Mouse (Mus musculus) embryonic facial prominence, embryonic 12.5 days (tissue): Measurements from ENCODE around the gene Zfp654. TPM values are rescaled to one million over a fixed set of nuclear protein-coding genes. Genes with fewer than 3 reads are reported as not detected.
A peak's percentile ranks its signal among the peaks of the same experiment; 100 is the strongest.

ENCODE experiments used
- ATAC-seq: fragments of 200-750 bp; cut with Nextera tagmentation; 2 replicates; pipeline ENCODE4 v1.8.0; 2017; ENCODE audit not compliant: insufficient number of reproducible peaks, insufficient read depth, low FRiP score, low TSS enrichment
- H3K27ac ChIP-seq: fragments of 300-500 bp; sonication (generic); 2 replicates; pipeline ENCODE4 v1.5.1; 2016; ENCODE audit warnings: mild to moderate bottlenecking
- H3K27me3 ChIP-seq: fragments of 300-500 bp; sonication (generic); 2 replicates; pipeline ENCODE4 v1.6.1; 2016; ENCODE audit warnings: mild to moderate bottlenecking, moderate library complexity
- H3K36me3 ChIP-seq: fragments of 300-500 bp; sonication (generic); 2 replicates; pipeline ENCODE4 v1.6.1; 2016; ENCODE audit warnings: mild to moderate bottlenecking
- H3K4me1 ChIP-seq: fragments of 300-500 bp; sonication (generic); 2 replicates; pipeline ENCODE4 v1.6.1; 2016
- H3K4me2 ChIP-seq: fragments of 300-500 bp; sonication (generic); replicated peaks from 2 replicates; pipeline ENCODE4 v1.6.1; 2016; ENCODE audit warnings: mild to moderate bottlenecking, moderate library complexity
- H3K4me3 ChIP-seq: fragments of 300-500 bp; sonication (generic); 2 replicates; pipeline ENCODE4 v1.5.1; 2016; ENCODE audit warnings: mild to moderate bottlenecking
- H3K9ac ChIP-seq: fragments of 300-500 bp; sonication (generic); 2 replicates; pipeline ENCODE4 v1.6.1; 2016; ENCODE audit warnings: mild to moderate bottlenecking, moderate library complexity
- H3K9me3 ChIP-seq: fragments of 300-500 bp; sonication (generic); 2 replicates; pipeline ENCODE4 v1.6.1; 2016; ENCODE audit warnings: mild to moderate bottlenecking, moderate library complexity
- WGBS: fragments of 180-500 bp; shearing (Covaris S2); methylation state at CpG from one replicate; pipeline ENCODE4 v1.1.7; 2016; 5-methylcytosine and 5-hydroxymethylcytosine counted together
- polyA plus RNA-seq: library from polyadenylated mRNA; unstranded; fragments of >200 nt; fragmentation: Nextera tagmentation; extraction: Ambion mirVana; gene quantifications from 2 replicates; pipeline ENCODE4 v1.2.1, GENCODE M21; 2016

The Zfp654 gene
- polyA plus RNA-seq, 1 experiment from 2014 or later: 8.8 TPM

- Histone ChIP-seq H3K9ac (peak overlapping the region; percentile 87), H3K36me3 (peaks cover 14% of the 10 kb centered on the region), H3K4me1 (peaks cover 18% of the 10 kb centered on the region), H3K27me3 (no peaks in the 10 kb centered on the region), H3K4me3 (peak overlapping the region; percentile 93), H3K4me2 (peak overlapping the region; percentile 98), H3K9me3 (no peaks in the 10 kb centered on the region), H3K27ac (peak overlapping the region; percentile 97)
- WGBS: 1% methylated on average over 43 of the region's 45 CpGs
- peak; percentile 44 for ATAC-seq
These were observed 328 bp downstream of the Zfp654 start for GRCm38 (mm10) chr16:64851085-64851562.

- H3K27ac ChIP-seq: peak overlapping the region; percentile 97
- peaks cover 18% of the 10 kb centered on the region for H3K4me1 ChIP-seq
- no peak; the same call in 1 of the 2 replicates for ATAC-seq
- H3K36me3 ChIP-seq: peaks cover 7% of the 10 kb centered on the region
- H3K9ac ChIP-seq: peak overlapping the region; percentile 87
- peak overlapping the region; percentile 98 for H3K4me2 ChIP-seq
- no peaks in the 10 kb centered on the region for H3K27me3 ChIP-seq
- H3K4me3 ChIP-seq: peak overlapping the region; percentile 93
- H3K9me3 ChIP-seq: no peaks in the 10 kb centered on the region
- 4% methylated on average over 16 of the region's 16 CpGs for WGBS
These were observed 966 bp downstream of the Zfp654 start for GRCm38 (mm10) chr16:64850287-64851084.

DNA sequence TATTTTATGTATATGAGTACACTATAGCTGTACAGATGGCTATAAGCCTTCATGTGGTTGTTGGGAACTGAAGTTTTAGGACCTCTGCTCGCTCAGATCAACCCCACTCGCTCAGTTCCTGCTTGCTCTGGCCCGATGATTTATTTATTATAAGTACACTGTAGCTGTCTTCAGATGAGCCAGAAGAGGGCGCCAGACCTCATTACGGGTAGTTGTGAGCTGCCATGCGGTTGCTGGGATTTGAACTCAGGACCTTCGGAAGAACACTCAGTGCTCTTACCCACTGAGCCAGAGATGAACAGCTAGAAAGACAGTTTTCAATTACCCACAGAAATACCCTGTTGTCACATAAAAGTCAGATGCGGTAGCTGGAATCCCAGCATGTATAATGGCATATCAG lies 5.5 kb downstream of the Zfp654 start:
- Histone ChIP-seq H3K9me3 (no peaks in the 10 kb centered on the region), H3K27ac (no peak overlapping the region), H3K9ac (no peak overlapping the region), H3K27me3 (no peaks in the 10 kb centered on the region), H3K4me3 (no peak overlapping the region), H3K4me1 (peaks cover 5% of the 10 kb centered on the region), H3K4me2 (no peak overlapping the region), H3K36me3 (no peaks in the 10 kb centered on the region)
- 92% methylated on average over 8 of the region's 8 CpGs for WGBS
- ATAC-seq: no peak

GRCm38 (mm10) chr16:64842374-64842729 lies 9.1 kb downstream of the Zfp654 start:
- Histone ChIP-seq H3K9ac (no peak overlapping the region), H3K4me3 (no peak overlapping the region), H3K27ac (no peak overlapping the region), H3K27me3 (no peaks in the 10 kb centered on the region), H3K4me2 (no peak overlapping the region), H3K4me1 (no peaks in the 10 kb centered on the region), H3K36me3 (no peaks in the 10 kb centered on the region), H3K9me3 (no peaks in the 10 kb centered on the region)
- no peak for ATAC-seq
- WGBS: 94% methylated on average over 3 of the region's 3 CpGs

GRCm38 (mm10) chr16:64841481-64842373 lies 9.7 kb downstream of the Zfp654 start:
- Histone ChIP-seq H3K4me1 (no peaks in the 10 kb centered on the region), H3K9ac (no peak overlapping the region), H3K36me3 (no peaks in the 10 kb centered on the region), H3K9me3 (no peaks in the 10 kb centered on the region), H3K4me3 (no peak overlapping the region), H3K27me3 (no peaks in the 10 kb centered on the region), H3K4me2 (no peak overlapping the region), H3K27ac (no peak overlapping the region)
- ATAC-seq: no peak
- WGBS: 93% methylated on average over 5 of the region's 5 CpGs

- Histone ChIP-seq H3K9me3 (no peaks in the 10 kb centered on the region), H3K4me3 (no peak overlapping the region), H3K27ac (no peak overlapping the region), H3K27me3 (no peaks in the 10 kb centered on the region), H3K36me3 (no peaks in the 10 kb centered on the region), H3K4me2 (no peak overlapping the region), H3K9ac (no peak overlapping the region), H3K4me1 (no peaks in the 10 kb centered on the region)
- no peak for ATAC-seq
- WGBS: 89% methylated on average over 2 of the region's 2 CpGs
These were observed 14.7 kb downstream of the Zfp654 start for GRCm38 (mm10) chr16:64836709-64837108.

DNA sequence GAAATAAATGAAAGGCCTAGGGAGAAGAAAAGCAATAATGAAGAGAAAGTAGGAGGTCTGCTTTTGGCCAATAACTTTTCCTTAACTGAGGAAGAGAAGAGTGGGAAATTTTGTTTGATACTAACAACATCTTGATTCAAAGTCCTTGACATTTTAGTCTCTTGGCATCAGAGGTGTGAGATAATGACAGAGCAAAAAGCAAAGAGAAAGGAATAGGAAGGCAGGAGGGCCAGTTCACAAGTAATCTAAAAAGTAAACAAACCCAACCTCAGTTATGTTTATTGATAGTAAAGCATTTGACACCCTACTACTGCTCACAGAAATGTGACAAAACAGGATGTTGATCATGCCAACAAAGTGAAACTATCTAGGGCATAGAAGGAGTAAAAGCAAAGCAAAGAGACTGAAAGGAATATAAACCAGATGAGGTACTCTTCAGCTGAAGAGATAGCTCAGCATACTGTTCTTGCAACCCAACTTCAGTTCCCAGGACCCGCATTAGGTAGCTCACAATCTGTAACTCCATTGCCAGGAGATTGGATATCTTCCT lies 15.4 kb downstream of the Zfp654 start:
- H3K4me3 ChIP-seq: no peak overlapping the region
- H3K4me2 ChIP-seq: no peak overlapping the region
- no peaks in the 10 kb centered on the region for H3K27me3 ChIP-seq
- no peak for ATAC-seq
- 77% methylated on average over 1 of the region's 1 CpGs for WGBS
- H3K27ac ChIP-seq: no peak overlapping the region
- no peaks in the 10 kb centered on the region for H3K4me1 ChIP-seq
- no peaks in the 10 kb centered on the region for H3K9me3 ChIP-seq
- no peaks in the 10 kb centered on the region for H3K36me3 ChIP-seq
- H3K9ac ChIP-seq: no peak overlapping the region

DNA sequence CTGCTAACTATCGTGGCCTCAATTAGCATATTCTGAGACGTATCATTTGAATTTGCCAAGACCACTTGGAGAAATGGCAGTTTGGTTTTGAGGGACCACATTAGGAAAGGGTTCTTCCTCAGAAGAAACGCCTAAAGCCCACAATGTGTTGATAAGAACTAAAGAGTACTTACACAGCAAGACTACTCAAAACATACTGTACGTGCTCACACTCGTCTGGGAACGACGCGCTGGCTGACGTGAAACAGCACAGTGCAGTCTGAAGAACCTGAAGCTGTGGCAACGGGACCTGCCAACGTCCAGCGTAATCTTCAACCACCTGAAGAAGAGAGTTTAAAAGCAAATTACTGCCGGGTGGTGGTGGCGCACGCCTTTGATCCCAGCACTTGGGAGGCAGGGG lies 21.2 kb downstream of the Zfp654 start:
- Histone ChIP-seq H3K9me3 (no peaks in the 10 kb centered on the region), H3K4me3 (no peak overlapping the region), H3K4me1 (no peaks in the 10 kb centered on the region), H3K9ac (no peak overlapping the region), H3K4me2 (no peak overlapping the region), H3K27ac (no peak overlapping the region), H3K36me3 (no peaks in the 10 kb centered on the region), H3K27me3 (no peaks in the 10 kb centered on the region)
- WGBS: 89% methylated on average over 15 of the region's 15 CpGs
- ATAC-seq: no peak

DNA sequence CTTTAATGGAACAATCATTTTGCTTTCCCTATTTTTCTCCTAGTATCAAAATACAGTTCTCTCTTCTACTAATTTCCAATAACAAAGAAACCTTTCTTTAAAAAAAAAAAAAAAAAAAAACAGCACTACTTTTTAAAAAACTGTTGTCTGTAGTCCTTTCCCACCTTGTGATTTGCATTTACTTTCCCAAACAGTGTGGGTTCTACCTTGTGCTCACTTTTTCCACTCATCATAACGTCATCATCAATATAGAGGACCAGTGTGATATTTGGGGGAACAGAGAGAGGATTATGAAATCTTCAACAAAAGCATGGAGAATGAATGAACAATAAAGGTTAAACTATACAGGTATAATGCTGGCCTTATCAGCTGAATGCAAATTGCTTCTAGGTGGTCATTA lies 27.0 kb downstream of the Zfp654 start:
- 85% methylated on average over 1 of the region's 1 CpGs for WGBS
- no peak overlapping the region for H3K9ac ChIP-seq
- H3K27ac ChIP-seq: no peak overlapping the region
- H3K27me3 ChIP-seq: no peaks in the 10 kb centered on the region
- H3K4me2 ChIP-seq: no peak overlapping the region
- no peak for ATAC-seq
- no peaks in the 10 kb centered on the region for H3K9me3 ChIP-seq
- no peak overlapping the region for H3K4me3 ChIP-seq
- no peaks in the 10 kb centered on the region for H3K4me1 ChIP-seq
- no peaks in the 10 kb centered on the region for H3K36me3 ChIP-seq

DNA sequence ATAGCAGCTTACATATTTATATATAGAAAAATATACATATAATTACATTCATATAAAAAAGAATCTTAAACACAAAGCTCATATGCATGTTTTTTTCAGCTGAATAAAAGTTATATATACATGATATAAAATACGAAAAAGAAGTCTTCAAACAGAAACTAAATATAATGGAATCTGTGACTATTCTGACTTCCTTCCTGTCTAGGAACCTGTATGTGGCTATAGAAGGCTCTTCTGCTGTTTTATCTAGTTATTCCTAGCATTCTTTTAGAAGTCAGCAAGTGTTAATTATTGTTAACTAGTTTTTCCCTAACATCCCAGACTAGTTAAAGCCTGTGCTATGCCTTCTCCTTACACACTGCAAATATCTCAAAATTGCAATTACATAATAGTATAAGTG lies 27.6 kb downstream of the Zfp654 start:
- Histone ChIP-seq H3K4me1 (no peaks in the 10 kb centered on the region), H3K4me3 (no peak overlapping the region), H3K4me2 (no peak overlapping the region), H3K27ac (no peak overlapping the region), H3K27me3 (no peaks in the 10 kb centered on the region), H3K9ac (no peak overlapping the region), H3K36me3 (no peaks in the 10 kb centered on the region), H3K9me3 (no peaks in the 10 kb centered on the region)
- ATAC-seq: no peak
- 93% methylated on average over 1 of the region's 1 CpGs for WGBS

DNA sequence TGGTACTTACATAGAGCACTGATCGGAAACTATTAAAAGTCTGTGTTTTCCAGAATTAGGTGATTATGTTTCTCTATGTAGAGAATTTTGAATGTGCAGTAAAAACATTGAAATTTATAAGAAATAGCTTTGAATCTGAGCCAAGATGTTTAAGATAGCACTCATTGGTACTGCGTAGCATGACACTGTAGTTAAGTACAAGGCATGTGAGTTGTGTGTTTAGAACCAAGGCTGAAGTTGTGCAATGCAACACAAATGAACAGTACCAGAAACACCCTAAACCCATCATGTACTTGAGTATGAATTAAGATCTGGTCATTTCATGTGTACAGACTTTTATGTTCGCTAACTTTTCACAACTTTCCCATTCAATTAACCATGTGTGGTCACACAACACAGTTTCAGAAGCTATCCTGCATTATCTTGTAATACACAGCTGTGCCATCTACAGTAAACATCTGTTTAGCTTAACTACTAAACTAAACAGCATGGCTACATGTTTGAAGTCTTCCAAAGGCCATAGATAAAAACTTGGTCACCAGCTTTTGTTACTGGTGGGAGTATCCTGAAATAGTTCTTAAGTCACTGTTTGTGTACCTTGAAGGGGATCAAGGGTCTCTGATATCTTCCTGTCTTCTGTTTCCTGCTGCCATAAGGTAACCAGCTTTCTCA lies 34.2 kb downstream of the Zfp654 start:
- Histone ChIP-seq H3K4me3 (no peak overlapping the region), H3K27me3 (no peaks in the 10 kb centered on the region), H3K9me3 (no peaks in the 10 kb centered on the region), H3K9ac (no peak overlapping the region), H3K27ac (no peak overlapping the region), H3K4me2 (no peak overlapping the region), H3K4me1 (no peaks in the 10 kb centered on the region), H3K36me3 (no peaks in the 10 kb centered on the region; the same call in 1 of the 2 replicates)
- no peak for ATAC-seq
- WGBS: 94% methylated on average over 3 of the region's 3 CpGs
